Mouse (Mus musculus): ENCODE results near the gene Nupr1. TPM values are rescaled to one million over a fixed set of nuclear protein-coding genes. Genes with fewer than 3 reads are reported as not detected.
A peak's percentile ranks its signal among the peaks of the same experiment; 100 is the strongest.
"Not testable (repeated sequence)": the region's sequence is repeated elsewhere in the genome, so short reads cannot be mapped to it uniquely, and the experiment has no call there.

Gene Nupr1
- polyA plus RNA-seq, 1 experiment from 2014 or later: 40.4 TPM

GRCm38 (mm10) chr7:126663646-126664045, 33.0 kb upstream of the Nupr1 start:
- H3K4me1 ChIP-seq: no peaks in the 10 kb centered on the region
- no peak overlapping the region for H3K9ac ChIP-seq
- H3K4me2 ChIP-seq (replicated peaks): no peak overlapping the region
- 64% methylated on average over 8 of the region's 8 CpGs for WGBS
- H3K4me3 ChIP-seq (replicated peaks): no peak overlapping the region
- H3K27ac ChIP-seq (replicated peaks): no peak overlapping the region
- H3K27me3 ChIP-seq: no peaks in the 10 kb centered on the region
- peaks cover 39% of the 10 kb centered on the region for H3K36me3 ChIP-seq
- ATAC-seq (ENCODE audit: insufficient number of reproducible peaks, low FRiP score, low TSS enrichment, low read depth): peak; percentile 63; the same call in 1 of the 2 replicates
- H3K9me3 ChIP-seq (replicated peaks): no peaks in the 10 kb centered on the region

GRCm38 (mm10) chr7:126659771-126660170, 29.1 kb upstream of the Nupr1 start:
- Histone ChIP-seq H3K4me1 (no peaks in the 10 kb centered on the region), H3K9ac (no peak overlapping the region), H3K36me3 (peaks cover 17% of the 10 kb centered on the region; the same call in 1 of the 2 replicates), H3K27me3 (no peaks in the 10 kb centered on the region), H3K4me3 (replicated peaks) (no peak overlapping the region), H3K9me3 (replicated peaks) (no peaks in the 10 kb centered on the region), H3K27ac (replicated peaks) (no peak overlapping the region), H3K4me2 (replicated peaks) (no peak overlapping the region)
- WGBS: 86% methylated on average over 3 of the region's 3 CpGs
- no peak for ATAC-seq (ENCODE audit: insufficient number of reproducible peaks, low FRiP score, low TSS enrichment, low read depth)

GRCm38 (mm10) chr7:126657522-126657921, 26.9 kb upstream of the Nupr1 start:
- Histone ChIP-seq H3K9ac (no peak overlapping the region), H3K4me3 (replicated peaks) (no peak overlapping the region), H3K4me1 (no peaks in the 10 kb centered on the region), H3K36me3 (0 out of 2 replicates have a peak, but pooled peaks cover under 1% of the 10 kb centered on the region), H3K9me3 (replicated peaks) (no peaks in the 10 kb centered on the region), H3K4me2 (replicated peaks) (no peak overlapping the region), H3K27ac (replicated peaks) (no peak overlapping the region), H3K27me3 (no peaks in the 10 kb centered on the region)
- 83% methylated on average over 1 of the region's 1 CpGs for WGBS
- ATAC-seq (ENCODE audit: insufficient number of reproducible peaks, low FRiP score, low TSS enrichment, low read depth): no peak

- 85% methylated on average over 3 of the region's 3 CpGs for WGBS
- H3K36me3 ChIP-seq: no peaks in the 10 kb centered on the region
- ATAC-seq (ENCODE audit: insufficient number of reproducible peaks, low FRiP score, low TSS enrichment, low read depth): no peak
- no peaks in the 10 kb centered on the region for H3K9me3 ChIP-seq (replicated peaks)
- no peak overlapping the region for H3K4me2 ChIP-seq (replicated peaks)
- no peak overlapping the region for H3K4me3 ChIP-seq (replicated peaks)
- H3K27me3 ChIP-seq: no peaks in the 10 kb centered on the region
- no peak overlapping the region for H3K27ac ChIP-seq (replicated peaks)
- H3K9ac ChIP-seq: no peak overlapping the region
- H3K4me1 ChIP-seq: no peaks in the 10 kb centered on the region
Measured at GRCm38 (mm10) chr7:126655695-126656094, 25.0 kb upstream of the Nupr1 start.

GRCm38 (mm10) chr7:126653991-126654390, 23.3 kb upstream of the Nupr1 start:
- no peak overlapping the region for H3K4me3 ChIP-seq (replicated peaks)
- H3K27ac ChIP-seq (replicated peaks): no peak overlapping the region
- peaks cover 8% of the 10 kb centered on the region for H3K4me1 ChIP-seq
- ATAC-seq (ENCODE audit: insufficient number of reproducible peaks, low FRiP score, low TSS enrichment, low read depth): no peak
- no peak overlapping the region for H3K9ac ChIP-seq
- no peak overlapping the region for H3K4me2 ChIP-seq (replicated peaks)
- WGBS: 75% methylated on average over 2 of the region's 2 CpGs
- H3K9me3 ChIP-seq (replicated peaks): no peaks in the 10 kb centered on the region
- H3K27me3 ChIP-seq: no peaks in the 10 kb centered on the region
- no peaks in the 10 kb centered on the region for H3K36me3 ChIP-seq

GRCm38 (mm10) chr7:126650852-126651251, 20.2 kb upstream of the Nupr1 start:
- H3K4me2 ChIP-seq (replicated peaks): no peak overlapping the region
- H3K9me3 ChIP-seq (replicated peaks): no peaks in the 10 kb centered on the region
- no peak overlapping the region for H3K4me3 ChIP-seq (replicated peaks)
- no peaks in the 10 kb centered on the region for H3K27me3 ChIP-seq
- H3K36me3 ChIP-seq: no peaks in the 10 kb centered on the region
- H3K9ac ChIP-seq: no peak overlapping the region
- no peak overlapping the region for H3K27ac ChIP-seq (replicated peaks)
- ATAC-seq (ENCODE audit: insufficient number of reproducible peaks, low FRiP score, low TSS enrichment, low read depth): no peak
- WGBS: 82% methylated on average over 2 of the region's 2 CpGs
- H3K4me1 ChIP-seq: peaks cover 13% of the 10 kb centered on the region

GRCm38 (mm10) chr7:126649231-126650051, 18.8 kb upstream of the Nupr1 start, which contains the start of gene Sgf29:
TSS of gene Sgf29 (plus strand) at chr7:126649309.
- Histone ChIP-seq H3K27ac (replicated peaks) (peak within 1 kb of the TSS; percentile 97), H3K27me3 (no peaks in the 10 kb centered on the region), H3K36me3 (no peaks in the 10 kb centered on the region), H3K4me2 (replicated peaks) (peak within 1 kb of the TSS; percentile 68), H3K4me3 (replicated peaks) (peak within 1 kb of the TSS; percentile 75), H3K4me1 (peaks cover 13% of the 10 kb centered on the region), H3K9ac (peak within 1 kb of the TSS; percentile 74), H3K9me3 (replicated peaks) (no peaks in the 10 kb centered on the region)
- under 1% methylated on average over 57 of the region's 57 CpGs for WGBS
- ATAC-seq (ENCODE audit: insufficient number of reproducible peaks, low FRiP score, low TSS enrichment, low read depth): peak; percentile 98

- peaks cover 13% of the 10 kb centered on the region for H3K4me1 ChIP-seq
- H3K36me3 ChIP-seq: no peaks in the 10 kb centered on the region
- H3K9me3 ChIP-seq (replicated peaks): no peaks in the 10 kb centered on the region
- peak overlapping the region; percentile 68 for H3K4me2 ChIP-seq (replicated peaks)
- H3K27ac ChIP-seq (replicated peaks): no peak overlapping the region
- H3K27me3 ChIP-seq: no peaks in the 10 kb centered on the region
- ATAC-seq (ENCODE audit: insufficient number of reproducible peaks, low FRiP score, low TSS enrichment, low read depth): no peak
- peak overlapping the region; percentile 75; the same call in 1 of the 2 replicates for H3K4me3 ChIP-seq (replicated peaks)
- H3K9ac ChIP-seq: no peak overlapping the region
- 70% methylated on average over 4 of the region's 4 CpGs for WGBS
Measured at GRCm38 (mm10) chr7:126648486-126648885, 17.8 kb upstream of the Nupr1 start.

- Histone ChIP-seq H3K9me3 (replicated peaks) (no peaks in the 10 kb centered on the region), H3K27ac (replicated peaks) (no peak overlapping the region), H3K4me2 (replicated peaks) (no peak overlapping the region), H3K36me3 (no peaks in the 10 kb centered on the region), H3K4me3 (replicated peaks) (no peak overlapping the region), H3K4me1 (peaks cover 13% of the 10 kb centered on the region), H3K27me3 (no peaks in the 10 kb centered on the region), H3K9ac (no peak overlapping the region)
- WGBS: 40% methylated on average over 5 of the region's 5 CpGs
- no peak for ATAC-seq (ENCODE audit: insufficient number of reproducible peaks, low FRiP score, low TSS enrichment, low read depth)
Measured at GRCm38 (mm10) chr7:126645708-126646107, 15.0 kb upstream of the Nupr1 start.

GRCm38 (mm10) chr7:126644914-126645313, 14.3 kb upstream of the Nupr1 start:
- H3K27ac ChIP-seq (replicated peaks): no peak overlapping the region

GRCm38 (mm10) chr7:126644345-126644744, 13.7 kb upstream of the Nupr1 start:
- WGBS: 49% methylated on average over 3 of the region's 3 CpGs

More at GRCm38 (mm10) chr7:126644914-126645313, 14.3 kb upstream of the Nupr1 start:
- Histone ChIP-seq H3K4me2 (replicated peaks) (no peak overlapping the region), H3K4me3 (replicated peaks) (no peak overlapping the region), H3K9me3 (replicated peaks) (no peaks in the 10 kb centered on the region), H3K4me1 (peaks cover 9% of the 10 kb centered on the region), H3K36me3 (no peaks in the 10 kb centered on the region), H3K27me3 (no peaks in the 10 kb centered on the region), H3K9ac (no peak overlapping the region)
- ATAC-seq (ENCODE audit: insufficient number of reproducible peaks, low FRiP score, low TSS enrichment, low read depth): no peak

GRCm38 (mm10) chr7:126643244-126643617, 12.6 kb upstream of the Nupr1 start:
- WGBS: 54% methylated on average over 3 of the region's 3 CpGs
- H3K36me3 ChIP-seq; H3K9me3 ChIP-seq (replicated peaks); H3K27ac ChIP-seq (replicated peaks); H3K27me3 ChIP-seq; H3K4me3 ChIP-seq (replicated peaks); H3K4me2 ChIP-seq (replicated peaks); H3K9ac ChIP-seq; ATAC-seq (ENCODE audit: insufficient number of reproducible peaks, low FRiP score, low TSS enrichment, low read depth); H3K4me1 ChIP-seq: not testable (repeated sequence)

More at GRCm38 (mm10) chr7:126644345-126644744, 13.7 kb upstream of the Nupr1 start:
- Histone ChIP-seq H3K27me3 (no peaks in the 10 kb centered on the region), H3K9me3 (replicated peaks) (no peaks in the 10 kb centered on the region), H3K9ac (no peak overlapping the region), H3K4me3 (replicated peaks) (no peak overlapping the region), H3K36me3 (no peaks in the 10 kb centered on the region), H3K4me2 (replicated peaks) (no peak overlapping the region), H3K27ac (replicated peaks) (no peak overlapping the region), H3K4me1 (peaks cover 6% of the 10 kb centered on the region)
- no peak for ATAC-seq (ENCODE audit: insufficient number of reproducible peaks, low FRiP score, low TSS enrichment, low read depth)

Data from embryonic facial prominence, embryonic 15.5 days (tissue).